32 mouse cellular contexts compared by ENCODE assay signal in genomic region chr3:139000071-139000867, GRCm38 (mm10).
DNase-seq lines count a peak whose midpoint lies in the region; ATAC-seq and TF ChIP-seq lines count a peak whose summit lies in the region.
"Had no signal": no experiment of that assay in that cellular context is flagged by ENCODE, and none has a peak within 500 bp of the region (broad histone marks: within the 10 kb centered on the region; RNA-seq: fewer than 3 reads in every experiment).

No protein-coding gene starts in this region.

- no peaks in the 10 kb centered on the region for H3K27me3 ChIP-seq in hindbrain, embryonic 13.5 days
- no peaks in the 10 kb centered on the region for H3K27me3 ChIP-seq in hindbrain, embryonic 10.5 days (ENCODE audit: insufficient read depth, poor library complexity, severe bottlenecking)
- no peaks in the 10 kb centered on the region for H3K27me3 ChIP-seq in midbrain, postnatal 0 days (ENCODE audit: insufficient read depth, low read length)
- H3K27me3 ChIP-seq: embryonic facial prominence, embryonic 12.5 days; heart, embryonic 15.5 days; hindbrain, embryonic 12.5 days; limb, embryonic 12.5 days; liver, embryonic 15.5 days; neural tube, embryonic 15.5 days had no signal

- TF ChIP-seq CTCF in midbrain, postnatal 0 days (IDR thresholded peaks at IDR 0.05): no peak

- DNase-seq in hindbrain, embryonic 10.5 days (ENCODE audit: low spot score): no peak
- DNase-seq in 416B (ENCODE audit: low read depth): peak; percentile 53
- DNase-seq in T-cell, adult 2 months (ENCODE audit: low spot score): peak; percentile 2
- DNase-seq in midbrain, postnatal 0 days (ENCODE audit: low spot score): no peak
- DNase-seq in thymus, postnatal 4 days: no peak
- no peak for DNase-seq in left cerebral cortex, postnatal 36 days (ENCODE audit: low spot score in 2 of 2)
- DNase-seq in retina, postnatal 1 day: no peak
- DNase-seq: adrenal gland, postnatal 10 days; cerebellum, adult 11-12 months; cerebellum, adult 9-11 months; embryo, embryonic 11 days; gastrocnemius, postnatal 14 days; kidney, adult 8-10 months; kidney, postnatal 4 days; layer of hippocampus, postnatal 36 days; lung, embryonic 14.5 days; right cerebral cortex, adult 18-20 months; spleen, adult 18-20 months; thymus, adult 18-20 months; thymus, postnatal 36 days had no signal

- H3K36me3 ChIP-seq in hindbrain, embryonic 13.5 days: peaks cover 23% of the 10 kb centered on the region
- H3K36me3 ChIP-seq in hindbrain, embryonic 10.5 days: peaks cover 25% of the 10 kb centered on the region
- H3K36me3 ChIP-seq in midbrain, postnatal 0 days (ENCODE audit: insufficient read depth, low read length): no peaks in the 10 kb centered on the region

- ATAC-seq in hindbrain, embryonic 13.5 days (ENCODE audit: low FRiP score): no peak
- ATAC-seq in midbrain, postnatal 0 days (ENCODE audit: low FRiP score): no peak
- ATAC-seq: forebrain, embryonic 14.5 days; intestine, embryonic 16.5 days had no signal

- H3K9ac ChIP-seq in hindbrain, embryonic 13.5 days: no peak overlapping the region
- H3K9ac ChIP-seq in midbrain, postnatal 0 days (replicated peaks; ENCODE audit: low read length, poor library complexity, severe bottlenecking): no peak overlapping the region
- H3K9ac ChIP-seq: embryonic facial prominence, embryonic 12.5 days; heart, embryonic 15.5 days; hindbrain, embryonic 12.5 days; limb, embryonic 12.5 days; liver, embryonic 15.5 days; lung, embryonic 14.5 days; neural tube, embryonic 15.5 days had no signal

- no peak overlapping the region for H3K4me2 ChIP-seq in hindbrain, embryonic 13.5 days
- H3K4me2 ChIP-seq in midbrain, postnatal 0 days (ENCODE audit: low read depth, low read length, poor library complexity, severe bottlenecking): no peak overlapping the region
- H3K4me2 ChIP-seq: embryonic facial prominence, embryonic 12.5 days; heart, embryonic 15.5 days; hindbrain, embryonic 12.5 days; limb, embryonic 12.5 days; liver, embryonic 15.5 days; lung, embryonic 14.5 days; neural tube, embryonic 15.5 days had no signal

- no peaks in the 10 kb centered on the region for H3K9me3 ChIP-seq in hindbrain, embryonic 13.5 days
- H3K9me3 ChIP-seq in hindbrain, embryonic 10.5 days: peaks cover 3% of the 10 kb centered on the region; the same call in 1 of the 2 replicates
- no peaks in the 10 kb centered on the region for H3K9me3 ChIP-seq in midbrain, postnatal 0 days (ENCODE audit: low read length)
- H3K9me3 ChIP-seq: embryonic facial prominence, embryonic 12.5 days; heart, embryonic 10.5 days; heart, embryonic 15.5 days; hindbrain, embryonic 12.5 days; liver, embryonic 15.5 days; neural tube, embryonic 15.5 days had no signal

- no peak overlapping the region for H3K4me3 ChIP-seq in hindbrain, embryonic 13.5 days
- H3K4me3 ChIP-seq in hindbrain, embryonic 10.5 days: no peak overlapping the region
- no peak overlapping the region for H3K4me3 ChIP-seq in midbrain, postnatal 0 days (ENCODE audit: low read depth, low read length)
- H3K4me3 ChIP-seq: embryonic facial prominence, embryonic 12.5 days; heart, embryonic 10.5 days; heart, embryonic 15.5 days; hindbrain, embryonic 12.5 days; limb, embryonic 12.5 days; liver, embryonic 15.5 days; neural tube, embryonic 15.5 days had no signal

- intact Hi-C loops in left cerebral cortex, postnatal 36 days (cut with DNase I): no loop called here

- no peaks in the 10 kb centered on the region for H3K4me1 ChIP-seq in hindbrain, embryonic 13.5 days (replicated peaks)
- no peaks in the 10 kb centered on the region; the same call in 1 of the 2 replicates for H3K4me1 ChIP-seq in hindbrain, embryonic 10.5 days (replicated peaks)
- no peaks in the 10 kb centered on the region for H3K4me1 ChIP-seq in midbrain, postnatal 0 days (ENCODE audit: insufficient read depth, low read length)
- H3K4me1 ChIP-seq: embryonic facial prominence, embryonic 12.5 days; heart, embryonic 15.5 days; liver, embryonic 15.5 days had no signal

- 0 out of 2 replicates have a peak overlapping the region, but pooled peaks have one; percentile 20 for H3K27ac ChIP-seq in hindbrain, embryonic 13.5 days
- H3K27ac ChIP-seq in hindbrain, embryonic 10.5 days: no peak overlapping the region
- H3K27ac ChIP-seq in midbrain, postnatal 0 days (ENCODE audit: low read depth, low read length): peak overlapping the region; percentile 26; the same call in 1 of the 2 replicates
- H3K27ac ChIP-seq: embryonic facial prominence, embryonic 12.5 days; heart, embryonic 10.5 days; heart, embryonic 15.5 days; hindbrain, embryonic 12.5 days; kidney, postnatal 0 days; liver, embryonic 15.5 days; neural tube, embryonic 15.5 days; stomach, postnatal 0 days had no signal

- WGBS in hindbrain, embryonic 13.5 days: 89% methylated on average over 9 of the region's 9 CpGs
- 95% methylated on average over 9 of the region's 9 CpGs for WGBS in hindbrain, embryonic 10.5 days
- 75% methylated on average over 9 of the region's 9 CpGs for WGBS in midbrain, postnatal 0 days

Comparison
In these comparisons a context has a peak if more than half of its experiments do, and no peak if none do; other contexts are left out.
1. DNase-seq: peak in 416B (single experiment) and T-cell, adult 2 months (single experiment); none in hindbrain, embryonic 10.5 days (single experiment), midbrain, postnatal 0 days (single experiment), thymus, postnatal 4 days (single experiment), left cerebral cortex, postnatal 36 days (0 of 2) and retina, postnatal 1 day (single experiment).